Mouse (Mus musculus): Measurements from ENCODE around the gene Gmnc.

DNA sequence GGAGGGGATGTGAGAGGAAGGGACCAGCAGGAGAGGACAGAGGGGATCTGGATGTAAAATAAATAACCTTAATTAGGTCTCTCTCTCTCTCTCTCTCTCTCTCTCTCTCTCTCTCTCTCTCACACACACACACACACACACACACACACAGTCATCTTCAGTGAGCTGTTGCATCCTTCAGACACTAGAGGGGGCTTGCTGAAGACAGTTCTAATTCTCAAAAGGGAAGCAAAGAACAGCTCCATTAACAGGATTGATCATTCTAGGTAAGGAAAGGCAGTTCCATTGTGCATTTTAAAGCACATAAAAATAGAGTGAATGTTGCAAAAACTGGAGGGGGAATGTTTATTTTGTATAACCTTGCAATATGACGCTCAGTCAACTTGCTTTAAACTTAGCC is 5.7 kb downstream of the Gmnc start:
- no peak for TF ChIP-seq CTCF (conservative IDR thresholded peaks at IDR 0.05; ENCODE audit: insufficient read depth, insufficient read length, low read depth, low read length)
- no peak for TF ChIP-seq POLR2A (IDR thresholded peaks at IDR 0.05; ENCODE audit: low read depth, low read length)
